Mouse (Mus musculus) gastrocnemius, postnatal 36 days (tissue): ENCODE data around the gene Gm10322. TPM values are rescaled to one million over a fixed set of nuclear protein-coding genes. Genes with fewer than 3 reads are reported as not detected.

Source experiments
- DNase-seq, 2 experiments: peaks; one replicate each; pipeline ENCODE4 v3.0.0; 2022
- intact Hi-C: fragments of 180-260 bp; cut with DNase I; formaldehyde crosslinking; loops from one replicate; pipeline ENCODE4 v1.15.1; 2025
- long read RNA-seq, 2 experiments: library from polyadenylated mRNA; stranded (forward); transcript quantifications; one replicate each; pipeline ENCODE4 v2.0.0; 2021
- total RNA-seq, 2 experiments: library from RNA; stranded (reverse); gene quantifications; 2 replicates each; pipeline ENCODE4 v1.2.3; 2021

Gene Gm10322
- not detected for total RNA-seq
- long read RNA-seq, experiment 1, result 0 reads
- long read RNA-seq, experiment 2, result 0 reads

GRCm38 (mm10) chr10:59615981-59616520 lies at the start of gene Gm10322:
Gene Gm10322, plus strand, starts transcription at chr10:59616063.
- peak; percentile 63 to 70 for DNase-seq
- intact Hi-C loops, result loop anchor here (5.0 kb wide), 3 partner anchors 86 to 246 kb away; partner anchors contain the start of gene Micu1

DNA sequence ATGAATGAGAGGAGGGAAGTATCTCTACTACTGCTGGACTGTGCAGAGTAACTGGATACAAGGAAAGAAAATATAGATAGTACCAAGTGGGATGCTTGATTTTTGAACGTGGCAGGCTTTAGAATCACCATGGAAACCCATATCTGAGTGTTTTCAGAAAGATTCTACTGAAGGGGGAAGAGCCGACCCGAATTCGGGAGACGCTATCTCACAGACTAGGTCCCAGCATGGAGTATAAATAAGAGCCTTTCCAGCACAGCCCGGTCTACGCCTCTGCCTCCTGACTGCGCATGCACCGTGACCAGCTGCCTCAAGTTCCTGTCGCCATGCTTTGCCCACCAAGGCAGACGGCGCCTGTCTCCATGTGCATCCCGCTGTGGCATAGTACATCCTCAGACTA lies 48.9 kb upstream of the Gm10322 start:
- DNase-seq, result no peak
- intact Hi-C loops, result no loop called here

- no peak for DNase-seq
- intact Hi-C loops, result no loop called here
Measured at GRCm38 (mm10) chr10:59568665-59569480, 47.0 kb upstream of the Gm10322 start.

DNA sequence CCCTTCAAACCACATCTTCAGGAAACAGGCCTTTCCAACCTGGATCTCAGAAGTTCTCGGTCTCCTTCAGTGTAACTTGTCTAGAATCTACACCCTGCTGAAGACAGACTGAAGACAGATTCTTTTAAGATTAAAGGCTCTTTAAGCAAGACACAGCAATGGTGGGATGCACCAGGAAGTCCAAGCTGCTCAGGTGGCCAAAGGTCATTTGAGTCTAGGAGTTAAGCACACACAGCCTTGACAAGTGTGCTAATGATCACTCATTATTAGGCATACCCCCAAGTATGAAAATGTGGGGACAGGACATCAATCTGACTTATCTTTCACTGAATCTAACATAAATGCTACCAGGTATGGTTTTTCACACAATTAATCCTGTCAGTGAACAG lies 46.4 kb upstream of the Gm10322 start:
- no peak for DNase-seq
- intact Hi-C loops, result no loop called here

- intact Hi-C loops, result no loop called here
- no peak for DNase-seq
Measured at GRCm38 (mm10) chr10:59570360-59570759, 45.5 kb upstream of the Gm10322 start.

DNA sequence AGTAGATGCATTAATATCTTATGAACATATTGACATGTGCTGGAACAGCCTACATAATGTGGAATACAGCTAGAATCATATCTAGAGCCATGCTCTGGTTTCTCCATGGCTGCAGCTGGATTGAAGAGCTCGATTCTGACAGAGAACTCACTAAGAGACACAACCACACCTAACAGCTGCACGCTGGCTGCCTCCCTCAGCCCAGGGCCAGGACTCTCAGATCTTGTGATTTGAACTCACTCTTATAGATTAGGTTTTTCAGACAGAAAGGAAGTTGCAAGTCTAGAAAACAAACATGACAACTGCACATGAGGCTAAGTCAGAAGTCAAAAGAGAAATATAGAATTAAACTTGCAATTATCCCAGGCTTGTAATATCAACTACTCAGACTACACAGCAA lies 45.1 kb upstream of the Gm10322 start:
- DNase-seq, result no peak
- intact Hi-C loops, result no loop called here

GRCm38 (mm10) chr10:59571273-59571672 lies 44.6 kb upstream of the Gm10322 start:
- DNase-seq, result no peak
- intact Hi-C loops, result no loop called here

DNA sequence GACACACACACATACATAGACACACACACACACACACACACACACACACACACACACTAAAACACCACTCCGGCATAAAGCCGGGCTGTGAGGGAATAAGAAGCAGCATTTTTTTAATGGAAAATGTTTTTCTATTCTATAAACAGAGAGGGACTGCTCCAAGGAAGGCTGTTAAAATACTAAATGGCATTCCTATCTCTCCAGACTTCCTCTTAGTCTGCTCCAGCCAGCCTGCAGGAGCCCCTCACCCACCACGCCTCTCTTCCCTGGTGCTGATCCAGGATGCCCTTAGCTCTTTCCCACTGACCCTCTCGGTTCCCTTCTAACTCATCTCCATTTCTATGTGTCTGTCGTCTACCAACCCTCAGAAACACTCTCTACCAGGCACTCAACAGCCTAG lies 43.9 kb upstream of the Gm10322 start:
- intact Hi-C loops, result no loop called here
- no peak for DNase-seq

DNA sequence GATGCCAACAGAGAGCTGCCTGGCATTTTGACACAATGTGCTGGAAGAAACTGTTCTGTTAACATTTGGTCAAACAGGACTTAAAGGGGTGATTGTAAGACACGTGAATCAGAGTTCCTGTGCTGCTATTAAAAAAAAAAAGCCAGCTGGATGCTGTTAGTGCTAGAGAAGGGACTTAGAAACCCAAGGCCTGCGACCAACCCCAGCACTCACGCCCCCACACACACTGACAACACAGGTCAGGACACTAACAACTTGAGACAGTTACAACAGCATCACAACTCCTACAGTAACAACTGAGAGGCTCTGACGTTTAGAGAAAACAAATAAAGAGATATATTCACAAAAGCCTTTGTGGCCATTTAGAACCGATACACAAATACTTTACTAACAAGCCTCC lies 39.6 kb upstream of the Gm10322 start:
- intact Hi-C loops, result no loop called here
- no peak for DNase-seq

GRCm38 (mm10) chr10:59577871-59578801 lies 37.7 kb upstream of the Gm10322 start:
- DNase-seq, result peak in 1 of 2 experiments; percentile 11
- intact Hi-C loops, result no loop called here

DNA sequence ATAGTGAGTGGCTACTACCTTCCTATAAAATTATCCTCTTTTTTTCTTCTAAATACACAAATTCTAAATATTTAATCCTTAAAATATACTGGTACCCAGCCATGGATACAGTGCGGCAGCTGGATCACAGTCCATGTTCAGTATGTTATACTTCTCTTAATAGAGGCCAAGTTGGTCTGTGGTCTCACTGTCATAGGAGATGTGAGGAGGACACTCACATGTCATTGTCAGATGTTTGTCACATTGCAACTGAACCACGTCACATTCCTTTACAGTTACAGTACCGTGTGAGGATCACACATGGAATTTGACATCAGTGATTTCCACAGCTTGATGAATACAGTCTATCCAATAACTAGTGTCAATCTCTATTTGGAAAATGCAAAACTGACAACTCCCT lies 36.2 kb upstream of the Gm10322 start:
- DNase-seq, result no peak

DNA sequence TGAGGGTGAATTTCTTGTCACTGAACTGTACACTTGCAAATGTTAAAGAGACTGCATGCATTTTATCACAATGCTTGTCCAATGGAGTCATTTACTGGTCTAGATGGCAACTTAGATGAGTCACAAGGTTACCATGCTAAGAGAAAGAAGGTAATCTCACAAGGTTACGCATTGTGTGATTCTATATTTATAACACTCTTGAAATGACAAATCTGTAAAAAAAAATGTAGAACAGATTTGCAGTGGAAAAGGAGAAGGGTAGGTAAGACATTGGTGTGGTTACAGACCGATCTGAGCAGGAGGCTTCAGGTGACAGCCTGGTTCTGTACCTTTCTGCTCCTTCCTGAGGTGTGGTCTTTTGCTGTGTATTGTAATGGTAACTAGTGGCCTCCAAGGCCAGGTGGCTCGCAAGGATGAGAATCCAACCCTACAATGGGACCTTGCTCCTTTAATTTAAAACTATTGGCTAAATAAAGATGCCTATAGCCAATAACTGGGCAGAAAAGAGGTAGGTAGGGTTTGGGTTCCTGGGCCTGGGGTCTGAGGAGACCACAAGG lies 35.2 kb upstream of the Gm10322 start:
- DNase-seq, result no peak
- intact Hi-C loops, result no loop called here

More for the DNA sequence above, 36.2 kb upstream of the Gm10322 start:
- intact Hi-C loops, result no loop called here

GRCm38 (mm10) chr10:59581826-59582543 lies 33.9 kb upstream of the Gm10322 start:
- no peak for DNase-seq
- intact Hi-C loops, result no loop called here

- intact Hi-C loops, result no loop called here
- no peak for DNase-seq
Measured at GRCm38 (mm10) chr10:59585621-59586020, 30.2 kb upstream of the Gm10322 start.

GRCm38 (mm10) chr10:59586821-59587220 lies 29.0 kb upstream of the Gm10322 start:
- intact Hi-C loops, result no loop called here
- no peak for DNase-seq

- intact Hi-C loops, result no loop called here
- DNase-seq, result no peak
Measured at GRCm38 (mm10) chr10:59588135-59588534, 27.7 kb upstream of the Gm10322 start.

DNA sequence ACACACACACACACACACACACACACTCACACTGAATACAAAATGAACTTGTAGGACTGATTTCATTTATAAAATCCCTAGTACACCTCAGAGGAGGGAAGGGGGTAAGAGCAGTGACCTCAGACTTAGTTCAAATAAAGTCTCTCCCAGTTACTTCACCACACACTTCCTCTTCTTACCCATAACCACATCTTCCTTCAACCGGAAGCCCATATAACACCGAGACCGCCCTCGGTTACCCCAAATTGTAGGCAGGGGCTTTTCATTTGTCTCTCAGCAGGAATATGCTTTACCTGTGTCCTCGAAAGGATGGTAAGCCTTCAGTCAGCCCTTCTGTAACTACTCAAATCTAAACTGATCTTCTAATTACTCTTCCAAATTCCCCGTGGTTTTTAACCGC lies 26.4 kb upstream of the Gm10322 start:
- intact Hi-C loops, result no loop called here
- no peak for DNase-seq

- no peak for DNase-seq
- intact Hi-C loops, result no loop called here
Measured at GRCm38 (mm10) chr10:59589856-59590255, 26.0 kb upstream of the Gm10322 start.

DNA sequence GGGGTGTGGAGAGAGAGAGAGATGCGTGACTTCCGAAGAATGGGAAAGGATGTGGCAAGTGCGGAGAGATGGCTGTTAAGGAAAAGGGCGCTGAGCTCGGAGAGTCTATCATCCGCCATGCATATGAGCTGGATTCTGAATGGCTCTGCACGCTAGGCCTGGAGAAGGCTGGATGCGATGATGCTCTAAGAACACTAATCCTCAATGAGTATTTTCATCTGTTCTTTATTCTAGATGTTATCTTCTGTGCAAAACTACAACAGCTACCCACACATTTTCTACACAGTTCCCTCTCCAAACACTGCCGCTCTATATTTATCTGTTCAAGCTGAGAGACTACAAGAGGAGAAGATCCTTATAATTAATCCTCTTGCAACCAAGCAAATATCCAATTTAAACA lies 25.3 kb upstream of the Gm10322 start:
- intact Hi-C loops, result no loop called here
- no peak for DNase-seq
